Mouse (Mus musculus): ENCODE data around the gene Spag9. TPM values are rescaled to one million over a fixed set of nuclear protein-coding genes. Genes with fewer than 3 reads are reported as not detected.

Spag9 gene
- polyA plus RNA-seq, 1 experiment from 2014 or later = 61.9 TPM

- Histone ChIP-seq H3K4me1 (no peaks in the 10 kb centered on the region), H3K27me3 (ENCODE audit: low read depth, poor library complexity, severe bottlenecking) (no peaks in the 10 kb centered on the region), H3K36me3 (no peaks in the 10 kb centered on the region), H3K4me3 (no peak overlapping the region), H3K9me3 (replicated peaks) (no peaks in the 10 kb centered on the region), H3K27ac (replicated peaks) (no peak overlapping the region; the same call in 1 of the 2 replicates)
- DNase-seq (ENCODE audit: low spot score) = no peak
- WGBS = 74% methylated on average over 12 of the region's 12 CpGs
Observed at GRCm38 (mm10) chr11:93988328-93989062, 7.4 kb upstream of the Spag9 start.

- H3K27ac ChIP-seq (replicated peaks) = 0 out of 2 replicates have a peak overlapping the region, but pooled peaks have one; percentile 93
- H3K27me3 ChIP-seq (ENCODE audit: low read depth, poor library complexity, severe bottlenecking) = no peaks in the 10 kb centered on the region
- 68% methylated on average over 5 of the region's 5 CpGs for WGBS
- H3K4me3 ChIP-seq = peak overlapping the region; percentile 98
- peaks cover 34% of the 10 kb centered on the region for H3K4me1 ChIP-seq
- no peaks in the 10 kb centered on the region for H3K9me3 ChIP-seq (replicated peaks)
- DNase-seq (ENCODE audit: low spot score) = no peak
- H3K36me3 ChIP-seq = no peaks in the 10 kb centered on the region
Observed at GRCm38 (mm10) chr11:93994531-93994930, 1.4 kb upstream of the Spag9 start.

- peak; percentile 35 for DNase-seq (ENCODE audit: low spot score)
- peak overlapping the region; percentile 93 for H3K27ac ChIP-seq (replicated peaks)
- no peaks in the 10 kb centered on the region for H3K36me3 ChIP-seq
- no peaks in the 10 kb centered on the region for H3K9me3 ChIP-seq (replicated peaks)
- WGBS = 11% methylated on average over 15 of the region's 15 CpGs
- no peaks in the 10 kb centered on the region for H3K27me3 ChIP-seq (ENCODE audit: low read depth, poor library complexity, severe bottlenecking)
- peak overlapping the region; percentile 98 for H3K4me3 ChIP-seq
- H3K4me1 ChIP-seq = peaks cover 34% of the 10 kb centered on the region
Observed at GRCm38 (mm10) chr11:93995111-93995719, 676 bp upstream of the Spag9 start.

- Histone ChIP-seq H3K4me3 (peak overlapping the region; percentile 98), H3K9me3 (replicated peaks) (no peaks in the 10 kb centered on the region), H3K36me3 (no peaks in the 10 kb centered on the region), H3K27me3 (ENCODE audit: low read depth, poor library complexity, severe bottlenecking) (no peaks in the 10 kb centered on the region), H3K4me1 (peaks cover 34% of the 10 kb centered on the region), H3K27ac (replicated peaks) (peak overlapping the region; percentile 93)
- DNase-seq (ENCODE audit: low spot score) = no peak
- WGBS = under 1% methylated on average over 58 of the region's 58 CpGs
Observed at GRCm38 (mm10) chr11:93996306-93997140, 632 bp downstream of the Spag9 start.

GRCm38 (mm10) chr11:93997141-93997775 is 1.4 kb downstream of the Spag9 start:
- no peak for DNase-seq (ENCODE audit: low spot score)
- Histone ChIP-seq H3K4me3 (peak overlapping the region; percentile 98), H3K27ac (replicated peaks) (no peak overlapping the region), H3K9me3 (replicated peaks) (no peaks in the 10 kb centered on the region), H3K4me1 (peaks cover 34% of the 10 kb centered on the region), H3K27me3 (ENCODE audit: low read depth, poor library complexity, severe bottlenecking) (no peaks in the 10 kb centered on the region), H3K36me3 (peaks cover under 1% of the 10 kb centered on the region)
- 43% methylated on average over 13 of the region's 13 CpGs for WGBS

- no peak overlapping the region for H3K4me3 ChIP-seq
- H3K4me1 ChIP-seq = peaks cover 34% of the 10 kb centered on the region
- no peaks in the 10 kb centered on the region for H3K9me3 ChIP-seq (replicated peaks)
- H3K27ac ChIP-seq (replicated peaks) = no peak overlapping the region
- H3K36me3 ChIP-seq = peaks cover 7% of the 10 kb centered on the region
- no peak for DNase-seq (ENCODE audit: low spot score)
- H3K27me3 ChIP-seq (ENCODE audit: low read depth, poor library complexity, severe bottlenecking) = no peaks in the 10 kb centered on the region
Observed at GRCm38 (mm10) chr11:93999276-93999675, 3.4 kb downstream of the Spag9 start.

- WGBS = 93% methylated on average over 2 of the region's 2 CpGs
- Histone ChIP-seq H3K27ac (replicated peaks) (no peak overlapping the region), H3K27me3 (ENCODE audit: low read depth, poor library complexity, severe bottlenecking) (no peaks in the 10 kb centered on the region), H3K4me3 (no peak overlapping the region), H3K9me3 (replicated peaks) (no peaks in the 10 kb centered on the region), H3K36me3 (peaks cover 11% of the 10 kb centered on the region), H3K4me1 (peaks cover 3% of the 10 kb centered on the region; the same call in 1 of the 2 replicates)
- DNase-seq (ENCODE audit: low spot score) = no peak
Observed at GRCm38 (mm10) chr11:94003346-94003745, 7.5 kb downstream of the Spag9 start.

- 89% methylated on average over 5 of the region's 5 CpGs for WGBS
- no peak overlapping the region for H3K4me3 ChIP-seq
- H3K27me3 ChIP-seq (ENCODE audit: low read depth, poor library complexity, severe bottlenecking) = no peaks in the 10 kb centered on the region
Observed at GRCm38 (mm10) chr11:94019091-94019490, 23.2 kb downstream of the Spag9 start.

GRCm38 (mm10) chr11:94020403-94020802 is 24.5 kb downstream of the Spag9 start:
- peaks cover 20% of the 10 kb centered on the region for H3K36me3 ChIP-seq
- no peaks in the 10 kb centered on the region for H3K9me3 ChIP-seq (replicated peaks)
- no peak overlapping the region for H3K4me3 ChIP-seq
- no peak for DNase-seq (ENCODE audit: low spot score)
- 81% methylated on average over 6 of the region's 6 CpGs for WGBS
- H3K4me1 ChIP-seq = no peaks in the 10 kb centered on the region
- no peak overlapping the region for H3K27ac ChIP-seq (replicated peaks)
- H3K27me3 ChIP-seq (ENCODE audit: low read depth, poor library complexity, severe bottlenecking) = no peaks in the 10 kb centered on the region

More at GRCm38 (mm10) chr11:94019091-94019490, 23.2 kb downstream of the Spag9 start:
- no peak overlapping the region for H3K27ac ChIP-seq (replicated peaks)
- no peak for DNase-seq (ENCODE audit: low spot score)
- H3K36me3 ChIP-seq = peaks cover 23% of the 10 kb centered on the region
- H3K9me3 ChIP-seq (replicated peaks) = no peaks in the 10 kb centered on the region
- no peaks in the 10 kb centered on the region for H3K4me1 ChIP-seq

- Histone ChIP-seq H3K27ac (replicated peaks) (no peak overlapping the region), H3K27me3 (ENCODE audit: low read depth, poor library complexity, severe bottlenecking) (no peaks in the 10 kb centered on the region), H3K4me1 (no peaks in the 10 kb centered on the region), H3K36me3 (no peaks in the 10 kb centered on the region), H3K4me3 (no peak overlapping the region), H3K9me3 (replicated peaks) (no peaks in the 10 kb centered on the region)
- no peak for DNase-seq (ENCODE audit: low spot score)
- WGBS = 94% methylated on average over 4 of the region's 4 CpGs
Observed at GRCm38 (mm10) chr11:94026289-94026688, 30.4 kb downstream of the Spag9 start.

GRCm38 (mm10) chr11:94032084-94032483 is 36.2 kb downstream of the Spag9 start:
- no peak for DNase-seq (ENCODE audit: low spot score)
- H3K36me3 ChIP-seq = no peaks in the 10 kb centered on the region
- no peaks in the 10 kb centered on the region for H3K9me3 ChIP-seq (replicated peaks)
- H3K4me1 ChIP-seq = no peaks in the 10 kb centered on the region
- no peak overlapping the region for H3K4me3 ChIP-seq
- 87% methylated on average over 4 of the region's 4 CpGs for whole genome bisulfite sequencing
- H3K27ac ChIP-seq (replicated peaks) = no peak overlapping the region
- H3K27me3 ChIP-seq (ENCODE audit: low read depth, poor library complexity, severe bottlenecking) = no peaks in the 10 kb centered on the region

GRCm38 (mm10) chr11:94032971-94033370 is 37.1 kb downstream of the Spag9 start:
- no peaks in the 10 kb centered on the region for H3K9me3 ChIP-seq (replicated peaks)
- no peak overlapping the region for H3K27ac ChIP-seq (replicated peaks)
- H3K27me3 ChIP-seq (ENCODE audit: low read depth, poor library complexity, severe bottlenecking) = no peaks in the 10 kb centered on the region
- no peaks in the 10 kb centered on the region for H3K4me1 ChIP-seq
- 84% methylated on average over 2 of the region's 2 CpGs for WGBS
- H3K36me3 ChIP-seq = peaks cover 5% of the 10 kb centered on the region
- H3K4me3 ChIP-seq = no peak overlapping the region
- no peak for DNase-seq (ENCODE audit: low spot score)

All from midbrain, embryonic 10.5 days (tissue).